Mouse (Mus musculus) heart, adult 2 months (tissue): ENCODE measurements around the gene Ptges.

ENCODE experiments used
- CTCF ChIP-seq: fragments of 200-600 bp; IDR thresholded peaks from 2 replicates; pipeline ENCODE4 v1.8.1; 2022; ENCODE audit warnings: antibody characterized with exemption, mild to moderate bottlenecking, moderate library complexity
- EP300 ChIP-seq: fragments of 200-500 bp; IDR thresholded peaks from 2 replicates; pipeline ENCODE4 v1.6.1; 2011; ENCODE audit warnings: low read depth, low read length, control low read depth; ENCODE audit not compliant: insufficient read depth
- POLR2A ChIP-seq: fragments of 200-500 bp; IDR thresholded peaks from 2 replicates; pipeline ENCODE4 v1.6.1; 2011; ENCODE audit warnings: mild to moderate bottlenecking, low read depth, low read length, control low read depth; ENCODE audit not compliant: insufficient read depth

- TF ChIP-seq POLR2A: no peak
- no peak for TF ChIP-seq CTCF
- no peak for TF ChIP-seq EP300
Observed at GRCm38 (mm10) chr2:30952457-30952823, 22.8 kb upstream of the Ptges start.
